Mouse (Mus musculus) intestine, embryonic 16.5 days (tissue): ENCODE measurements at regions not wholly inside any gene's neighbourhood (a gene's known extent, or its start where the extent isn't known, plus 50 kb on each side); places are given as distances from the start of the nearest gene placed in this dataset.

Source experiments
- ATAC-seq: fragments of 200-750 bp; cut with Nextera tagmentation; 2 replicates; pipeline ENCODE4 v1.8.0; 2017; ENCODE audit warnings: moderate TSS enrichment, moderate library complexity
- H3K27ac ChIP-seq: fragments of 300-500 bp; sonication (generic); 2 replicates; pipeline ENCODE4 v1.5.1; 2014; ENCODE audit warnings: mild to moderate bottlenecking, low read length
- H3K27me3 ChIP-seq: fragments of 300-500 bp; sonication (generic); replicated peaks from 2 replicates; pipeline ENCODE4 v1.6.1; 2014; ENCODE audit warnings: low read length, control low read depth, mixed read lengths; ENCODE audit not compliant: control insufficient read depth, insufficient read depth
- H3K36me3 ChIP-seq: fragments of 300-500 bp; sonication (generic); 2 replicates; pipeline ENCODE4 v1.6.1; 2014; ENCODE audit warnings: low read length, control low read depth; ENCODE audit not compliant: control insufficient read depth, insufficient read depth
- H3K4me1 ChIP-seq: fragments of 300-500 bp; sonication (generic); 2 replicates; pipeline ENCODE4 v1.6.1; 2014; ENCODE audit warnings: low read length, control low read depth, mixed read lengths; ENCODE audit not compliant: control insufficient read depth, insufficient read depth
- H3K4me2 ChIP-seq: fragments of 300-500 bp; sonication (generic); 2 replicates; pipeline ENCODE4 v1.6.1; 2014; ENCODE audit warnings: low read depth, low read length, control low read depth
- H3K4me3 ChIP-seq: fragments of 300-500 bp; sonication (generic); 2 replicates; pipeline ENCODE4 v1.5.1; 2014; ENCODE audit warnings: mild to moderate bottlenecking, low read length
- H3K9ac ChIP-seq: fragments of 300-500 bp; sonication (generic); 2 replicates; pipeline ENCODE4 v1.6.1; 2014; ENCODE audit warnings: low read depth, low read length
- H3K9me3 ChIP-seq: fragments of 300-500 bp; sonication (generic); 2 replicates; pipeline ENCODE4 v1.6.1; 2016; ENCODE audit warnings: low read length, control low read depth; ENCODE audit not compliant: control insufficient read depth
- WGBS: fragments of 180-500 bp; shearing (Covaris S2); extraction: QIAGEN DNeasy Blood & Tissue Kit; methylation state at CpG from one replicate; pipeline ENCODE4 v1.1.7; 2014; 5-methylcytosine and 5-hydroxymethylcytosine counted together

DNA sequence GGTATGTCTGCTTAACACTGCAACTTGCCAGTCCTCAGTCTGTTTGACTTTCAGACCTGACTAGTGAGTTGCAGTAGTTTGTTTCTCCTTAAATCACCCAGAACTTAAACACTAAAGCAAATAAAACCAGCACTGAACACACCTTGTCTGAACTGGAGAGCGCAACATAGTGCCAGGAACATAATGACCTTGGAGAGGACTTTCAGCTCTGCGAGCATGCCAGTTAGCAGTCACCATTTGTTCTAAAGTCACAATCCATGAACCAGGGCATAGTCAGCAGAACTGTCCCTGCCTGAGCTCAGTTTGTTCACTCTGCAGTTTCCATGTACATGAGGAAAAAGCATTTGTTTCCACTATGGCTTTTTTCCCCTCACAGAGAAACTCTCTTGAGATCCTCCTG lies 742.4 kb downstream of the Nedd1 start:
- H3K4me2 ChIP-seq, result no peak overlapping the region
- H3K9me3 ChIP-seq, result no peaks in the 10 kb centered on the region
- H3K27me3 ChIP-seq, result no peaks in the 10 kb centered on the region
- no peak for ATAC-seq
- H3K9ac ChIP-seq, result no peak overlapping the region
- H3K4me1 ChIP-seq, result no peaks in the 10 kb centered on the region
- 79% methylated on average over 2 of the region's 2 CpGs for WGBS
- no peaks in the 10 kb centered on the region for H3K36me3 ChIP-seq
- no peak overlapping the region for H3K4me3 ChIP-seq
- H3K27ac ChIP-seq, result no peak overlapping the region

DNA sequence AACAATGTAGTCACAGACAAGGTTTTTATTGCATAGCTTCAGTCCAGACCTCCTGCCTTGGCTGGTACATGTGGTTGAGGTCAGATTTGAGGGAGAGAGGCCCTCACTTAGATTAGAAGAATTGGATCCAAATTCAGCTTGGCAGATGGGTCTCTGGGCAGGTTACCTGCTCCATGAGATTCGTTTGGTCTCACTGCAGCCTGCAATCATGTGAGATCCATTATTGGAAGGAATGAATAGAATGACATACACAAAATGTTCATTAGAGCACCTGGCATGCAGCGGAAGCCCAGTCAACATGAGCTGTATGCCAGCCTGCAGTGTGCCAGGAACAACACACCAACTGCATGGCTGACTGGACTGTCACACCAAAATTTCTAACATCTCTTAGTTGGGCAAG lies 750.3 kb downstream of the Nedd1 start:
- WGBS, result 83% methylated on average over 2 of the region's 2 CpGs
- no peaks in the 10 kb centered on the region for H3K9me3 ChIP-seq
- H3K4me3 ChIP-seq, result no peak overlapping the region
- H3K4me1 ChIP-seq, result no peaks in the 10 kb centered on the region
- no peak overlapping the region for H3K27ac ChIP-seq
- H3K9ac ChIP-seq, result no peak overlapping the region
- H3K27me3 ChIP-seq, result no peaks in the 10 kb centered on the region
- H3K36me3 ChIP-seq, result no peaks in the 10 kb centered on the region
- no peak overlapping the region for H3K4me2 ChIP-seq
- no peak for ATAC-seq

DNA sequence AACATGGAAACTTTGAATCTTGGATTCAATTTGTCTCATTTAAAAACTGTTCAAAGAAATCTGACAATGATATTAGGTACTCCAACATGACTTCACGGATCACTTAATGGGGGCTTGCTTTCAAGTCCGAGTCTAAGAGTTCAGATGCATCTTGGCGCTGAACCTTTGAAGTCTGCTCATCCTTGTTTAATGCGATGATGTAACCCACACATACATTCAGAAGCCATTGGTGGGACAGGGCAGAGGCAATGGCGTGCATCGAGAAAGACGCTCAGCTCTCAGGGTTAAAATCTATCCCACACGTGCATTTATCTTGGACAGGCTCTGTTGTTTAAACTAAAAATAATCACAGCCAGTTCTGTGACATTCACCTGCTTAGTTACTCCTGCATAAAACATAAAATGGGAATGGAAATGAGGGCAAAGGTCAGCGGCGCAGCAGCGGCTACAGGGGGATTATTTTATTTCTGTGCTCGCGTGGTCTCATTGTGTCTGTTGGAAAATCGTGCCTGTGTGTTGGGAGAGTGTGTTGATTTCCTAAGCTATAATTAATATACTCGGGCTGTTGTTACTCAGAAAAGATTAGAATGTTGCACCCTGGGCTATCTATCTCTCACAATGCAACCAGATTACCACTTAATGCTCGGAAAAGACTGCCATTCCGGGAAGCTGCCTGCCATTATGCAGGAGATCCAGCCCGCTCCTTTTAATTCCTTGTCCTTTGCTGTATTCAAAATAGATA lies 754.5 kb downstream of the Nedd1 start:
- Histone ChIP-seq H3K4me1 (no peaks in the 10 kb centered on the region), H3K36me3 (no peaks in the 10 kb centered on the region), H3K4me3 (no peak overlapping the region), H3K9me3 (no peaks in the 10 kb centered on the region), H3K27ac (no peak overlapping the region), H3K4me2 (no peak overlapping the region), H3K9ac (no peak overlapping the region), H3K27me3 (no peaks in the 10 kb centered on the region)
- 80% methylated on average over 18 of the region's 18 CpGs for WGBS
- no peak for ATAC-seq

DNA sequence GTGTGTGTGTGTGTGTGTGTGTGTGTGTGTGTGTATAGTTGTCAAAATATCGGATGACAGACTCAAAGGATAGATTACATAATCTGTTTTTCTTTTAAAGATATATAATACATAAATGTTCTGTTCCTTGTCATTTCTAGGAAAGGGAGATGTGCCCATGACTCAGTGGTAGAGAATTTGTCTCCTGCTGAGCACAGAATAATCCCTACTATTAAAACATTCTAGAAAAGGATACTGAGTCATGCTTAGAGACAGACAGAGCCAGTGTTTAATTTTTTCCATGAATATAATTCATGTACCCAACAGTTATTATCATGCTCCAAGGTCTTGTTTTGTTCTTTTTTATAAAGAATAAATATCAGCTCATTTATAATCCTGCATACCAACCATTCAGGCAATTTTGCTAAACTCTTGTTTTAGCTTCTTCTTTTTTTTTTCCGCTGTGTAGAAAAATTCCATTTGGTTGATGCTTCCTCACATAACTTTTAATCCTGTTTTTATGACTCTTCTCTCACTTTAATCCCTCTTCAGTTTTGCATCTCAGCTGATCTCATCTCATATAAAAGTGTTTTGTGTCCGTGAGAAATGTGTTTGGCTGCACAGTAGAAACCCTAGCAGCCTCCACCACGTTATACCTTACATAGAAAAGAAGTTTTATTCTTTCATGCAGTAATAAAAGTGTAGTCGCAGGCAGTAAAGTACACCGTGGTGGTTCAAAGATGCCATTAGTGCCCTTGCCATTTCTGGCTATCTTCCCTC lies 762.3 kb downstream of the Nedd1 start:
- no peak for ATAC-seq
- Histone ChIP-seq H3K27me3 (no peaks in the 10 kb centered on the region), H3K36me3 (no peaks in the 10 kb centered on the region), H3K9ac (no peak overlapping the region), H3K27ac (no peak overlapping the region), H3K4me3 (no peak overlapping the region), H3K4me1 (no peaks in the 10 kb centered on the region), H3K9me3 (no peaks in the 10 kb centered on the region), H3K4me2 (no peak overlapping the region)
- WGBS, result 81% methylated on average over 6 of the region's 6 CpGs

DNA sequence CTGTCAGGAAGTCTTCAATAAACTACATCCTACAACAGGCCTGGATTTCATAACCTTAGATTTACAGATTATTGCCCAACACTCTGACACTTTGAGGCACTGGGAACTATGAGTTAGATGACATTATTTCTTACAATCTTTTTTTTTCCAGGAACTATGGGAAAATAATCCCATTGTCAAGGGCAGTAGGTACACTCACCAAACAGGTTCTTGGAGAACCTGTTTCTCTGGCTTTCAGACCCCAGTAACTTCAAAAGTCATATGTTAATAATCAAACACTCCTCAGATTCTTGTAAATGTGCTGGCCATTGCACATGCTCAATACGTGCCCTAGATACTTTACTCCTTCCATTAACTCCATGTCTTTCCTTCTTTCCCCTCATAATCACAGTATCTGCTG lies 769.1 kb downstream of the Nedd1 start:
- Histone ChIP-seq H3K36me3 (no peaks in the 10 kb centered on the region), H3K9me3 (no peaks in the 10 kb centered on the region), H3K4me2 (no peak overlapping the region), H3K9ac (no peak overlapping the region), H3K27ac (no peak overlapping the region), H3K27me3 (no peaks in the 10 kb centered on the region), H3K4me3 (no peak overlapping the region), H3K4me1 (no peaks in the 10 kb centered on the region)
- ATAC-seq, result peak; percentile 86
- WGBS, result 47% methylated on average over 1 of the region's 1 CpGs

DNA sequence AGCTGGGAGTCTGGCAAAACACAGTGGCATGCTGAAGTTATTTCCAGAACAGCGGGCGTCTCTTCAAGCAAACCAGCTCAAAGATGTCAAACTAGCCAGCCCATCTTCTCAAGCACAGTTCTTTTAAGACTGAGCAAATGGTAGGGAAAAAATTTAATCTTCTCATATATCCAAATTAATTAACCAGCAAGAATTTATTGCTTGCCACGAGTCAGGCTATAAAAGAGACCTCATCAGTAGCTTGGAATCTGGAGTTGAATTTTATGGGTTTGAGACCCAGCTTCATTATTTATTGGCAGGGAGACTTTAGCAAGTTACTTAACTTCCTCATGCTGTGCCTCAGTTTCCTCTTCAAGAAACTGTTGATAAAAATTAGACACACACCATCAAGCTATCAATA lies 742.5 kb upstream of the Tmpo start:
- no peaks in the 10 kb centered on the region for H3K36me3 ChIP-seq
- no peaks in the 10 kb centered on the region for H3K9me3 ChIP-seq
- ATAC-seq, result no peak
- H3K9ac ChIP-seq, result no peak overlapping the region
- no peak overlapping the region for H3K4me2 ChIP-seq
- 66% methylated on average over 3 of the region's 3 CpGs for WGBS
- H3K27ac ChIP-seq, result no peak overlapping the region
- no peak overlapping the region for H3K4me3 ChIP-seq
- H3K27me3 ChIP-seq, result no peaks in the 10 kb centered on the region
- H3K4me1 ChIP-seq, result no peaks in the 10 kb centered on the region

DNA sequence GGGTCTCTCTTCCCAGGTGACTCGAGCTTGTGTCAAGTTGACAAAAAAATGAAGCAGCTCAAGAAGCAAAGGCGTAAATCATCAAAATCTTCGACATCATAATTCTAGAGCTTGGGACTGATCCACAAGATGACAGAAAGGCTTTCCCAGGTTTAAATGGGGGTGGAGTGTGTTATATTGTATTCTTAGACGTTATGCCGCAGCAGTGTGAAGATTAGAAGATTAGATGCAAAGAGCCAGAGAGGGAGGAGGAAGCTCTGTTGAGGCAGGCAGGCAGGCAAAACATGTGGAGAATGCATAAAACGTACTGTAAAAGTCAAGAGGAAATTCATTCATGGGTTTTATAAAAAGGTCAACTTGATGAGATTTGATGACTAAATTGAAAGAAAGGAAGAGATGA lies 708.7 kb upstream of the Tmpo start:
- no peaks in the 10 kb centered on the region for H3K27me3 ChIP-seq
- 81% methylated on average over 6 of the region's 6 CpGs for WGBS
- no peak overlapping the region for H3K4me3 ChIP-seq
- H3K4me1 ChIP-seq, result no peaks in the 10 kb centered on the region
- no peaks in the 10 kb centered on the region for H3K9me3 ChIP-seq
- H3K9ac ChIP-seq, result no peak overlapping the region
- no peak overlapping the region for H3K27ac ChIP-seq
- H3K36me3 ChIP-seq, result no peaks in the 10 kb centered on the region
- ATAC-seq, result no peak
- H3K4me2 ChIP-seq, result no peak overlapping the region

DNA sequence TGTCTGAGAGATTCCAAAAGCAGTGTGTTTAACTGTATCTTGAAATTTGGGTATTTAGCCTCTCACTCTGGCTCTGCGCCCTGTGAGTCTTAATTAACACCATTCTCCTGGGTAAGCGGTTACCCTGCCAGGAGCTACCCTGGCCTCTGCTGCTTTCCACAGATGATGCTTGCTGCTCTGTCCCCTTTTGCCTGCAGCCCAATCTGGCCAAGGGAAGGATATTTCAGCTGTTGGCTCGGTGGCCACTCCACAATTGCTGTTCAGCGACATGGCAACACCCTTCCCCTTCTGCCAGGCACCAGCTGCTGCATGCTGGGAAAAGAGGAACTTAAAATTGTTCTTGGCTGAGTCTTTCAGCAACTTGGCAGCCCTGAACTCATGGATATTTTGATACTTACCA lies 707.4 kb upstream of the Tmpo start:
- WGBS, result 78% methylated on average over 4 of the region's 4 CpGs
- Histone ChIP-seq H3K9ac (no peak overlapping the region), H3K4me2 (no peak overlapping the region), H3K4me1 (no peaks in the 10 kb centered on the region), H3K27me3 (no peaks in the 10 kb centered on the region), H3K4me3 (no peak overlapping the region), H3K9me3 (no peaks in the 10 kb centered on the region), H3K36me3 (no peaks in the 10 kb centered on the region), H3K27ac (no peak overlapping the region)
- no peak for ATAC-seq

DNA sequence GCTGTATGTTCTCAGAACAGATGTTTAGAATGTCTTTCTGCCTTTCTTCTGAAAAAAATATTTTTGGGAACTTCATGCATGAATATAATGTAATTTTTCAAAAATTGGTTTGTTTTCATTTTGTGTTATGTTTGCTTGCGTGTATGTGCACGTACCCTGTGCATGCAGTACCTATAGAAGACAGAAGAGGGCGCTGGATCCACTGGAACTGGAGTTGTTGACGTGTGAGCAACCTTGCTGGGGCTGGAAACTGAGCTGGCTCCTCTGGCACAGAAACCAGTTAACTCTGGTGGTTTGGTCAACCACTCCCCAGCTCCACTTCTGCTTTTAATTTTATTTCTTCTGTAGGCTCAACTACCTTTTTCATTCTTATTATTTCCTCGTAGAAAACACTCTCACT lies 702.0 kb upstream of the Tmpo start:
- WGBS, result 71% methylated on average over 5 of the region's 5 CpGs
- Histone ChIP-seq H3K27ac (no peak overlapping the region), H3K36me3 (no peaks in the 10 kb centered on the region), H3K4me2 (no peak overlapping the region), H3K4me3 (no peak overlapping the region), H3K9me3 (no peaks in the 10 kb centered on the region), H3K9ac (no peak overlapping the region), H3K27me3 (no peaks in the 10 kb centered on the region), H3K4me1 (no peaks in the 10 kb centered on the region)
- no peak for ATAC-seq
